Mouse (Mus musculus) embryonic fibroblast, embryonic 13.5 days (primary cell): ENCODE results near the gene Dhx35.

Source experiments
- CTCF ChIP-seq: IDR thresholded peaks from 2 replicates; pipeline ENCODE4 v1.5.1; 2011; ENCODE audit warnings: mild to moderate bottlenecking, control low read depth, low read length, moderate library complexity, borderline replicate concordance; ENCODE audit not compliant: insufficient read depth
- POLR2A ChIP-seq: IDR thresholded peaks from 2 replicates; pipeline ENCODE4 v1.6.1; 2011; ENCODE audit warnings: low read depth, mild to moderate bottlenecking, control low read depth, low read length, moderate library complexity

- TF ChIP-seq CTCF (no peak), POLR2A (no peak)
These were observed 34.4 kb upstream of the Dhx35 start for GRCm38 (mm10) chr2:158760231-158760630.
